Mouse (Mus musculus) E14TG2a.4 (cell line): ENCODE measurements around the gene Gadd45b.

Source experiments
- CTCF ChIP-seq: conservative IDR thresholded peaks from 2 replicates; pipeline ENCODE4 v1.5.1; 2014; ENCODE audit warnings: low read length
- POU5F1 ChIP-seq: IDR thresholded peaks from 2 replicates; pipeline ENCODE4 v1.6.1; 2014; ENCODE audit warnings: low read length, borderline replicate concordance

- TF ChIP-seq CTCF (no peak), POU5F1 (no peak)
Measured at GRCm38 (mm10) chr10:80903282-80903681, 26.6 kb upstream of the Gadd45b start.
